Mouse (Mus musculus) CH12F3 (cell line): ENCODE data around the gene Prkca.

Experiments used
- in situ Hi-C: fragments of 300-500 bp; cut with MboI; formaldehyde crosslinking; loops from 2 replicates; pipeline ENCODE4 v1.14.3; 2020; ENCODE audit warnings: low sequenced_read_pairs

Prkca gene

GRCm38 (mm10) chr11:108029321-108029720 lies 314.4 kb downstream of the Prkca start:
- in situ Hi-C loops = loop anchor here (10.0 kb wide), 1 partner anchor 385 kb away; no protein-coding TSS in a partner anchor

- in situ Hi-C loops = loop anchor here (10.0 kb wide), 1 partner anchor 386 kb away; no protein-coding TSS in a partner anchor
Measured at GRCm38 (mm10) chr11:108028398-108028797, 315.3 kb downstream of the Prkca start.

- in situ Hi-C loops = loop anchor here (10.0 kb wide), 1 partner anchor 389 kb away; no protein-coding TSS in a partner anchor
Measured at GRCm38 (mm10) chr11:108025726-108026425, 317.9 kb downstream of the Prkca start.

- in situ Hi-C loops = loop anchor here (10.0 kb wide), 1 partner anchor 392 kb away; no protein-coding TSS in a partner anchor
Measured at GRCm38 (mm10) chr11:108023188-108023587, 320.5 kb downstream of the Prkca start.

GRCm38 (mm10) chr11:108020889-108021288 lies 322.8 kb downstream of the Prkca start:
- in situ Hi-C loops = loop anchor here (10.0 kb wide), 1 partner anchor 394 kb away; no protein-coding TSS in a partner anchor

GRCm38 (mm10) chr11:108015284-108015683 lies 328.4 kb downstream of the Prkca start:
- in situ Hi-C loops = loop anchor here (10.0 kb wide), 1 partner anchor 360 kb away; no protein-coding TSS in a partner anchor

- in situ Hi-C loops = loop anchor here (10.0 kb wide), 1 partner anchor 361 kb away; no protein-coding TSS in a partner anchor
Measured at GRCm38 (mm10) chr11:108013390-108013789, 330.3 kb downstream of the Prkca start.

- in situ Hi-C loops = loop anchor here (10.0 kb wide), 1 partner anchor 364 kb away; no protein-coding TSS in a partner anchor
Measured at GRCm38 (mm10) chr11:108010465-108010864, 333.3 kb downstream of the Prkca start.

- in situ Hi-C loops = no loop called here
Measured at GRCm38 (mm10) chr11:107998891-107999290, 344.8 kb downstream of the Prkca start.

GRCm38 (mm10) chr11:107996896-107997670 lies 346.6 kb downstream of the Prkca start:
- in situ Hi-C loops = no loop called here

- in situ Hi-C loops = loop anchor here (5.0 kb wide), 1 partner anchor 127 kb away; no protein-coding TSS in a partner anchor
Measured at GRCm38 (mm10) chr11:107994487-107994886, 349.2 kb downstream of the Prkca start.

- in situ Hi-C loops = loop anchor here (5.0 kb wide), 1 partner anchor 126 kb away; no protein-coding TSS in a partner anchor
Measured at GRCm38 (mm10) chr11:107993792-107994191, 349.9 kb downstream of the Prkca start.

GRCm38 (mm10) chr11:107992500-107992899 lies 351.2 kb downstream of the Prkca start:
- in situ Hi-C loops = loop anchor here (5.0 kb wide), 1 partner anchor 125 kb away; no protein-coding TSS in a partner anchor

- in situ Hi-C loops = loop anchor here (5.0 kb wide), 1 partner anchor 125 kb away; no protein-coding TSS in a partner anchor
Measured at GRCm38 (mm10) chr11:107991990-107992389, 351.7 kb downstream of the Prkca start.

- in situ Hi-C loops = no loop called here
Measured at GRCm38 (mm10) chr11:107989241-107989640, 354.5 kb downstream of the Prkca start.

GRCm38 (mm10) chr11:107985941-107986340 lies 357.8 kb downstream of the Prkca start:
- in situ Hi-C loops = no loop called here

- in situ Hi-C loops = no loop called here
Measured at GRCm38 (mm10) chr11:107983883-107984282, 359.8 kb downstream of the Prkca start.

- in situ Hi-C loops = no loop called here
Measured at GRCm38 (mm10) chr11:107983224-107983623, 360.5 kb downstream of the Prkca start.

- in situ Hi-C loops = no loop called here
Measured at GRCm38 (mm10) chr11:107982225-107982896, 361.4 kb downstream of the Prkca start.

GRCm38 (mm10) chr11:107979497-107980174 lies 364.1 kb downstream of the Prkca start:
- in situ Hi-C loops = no loop called here
